Mouse (Mus musculus) gastrocnemius, adult 2 months (tissue): ENCODE measurements around the gene 4933402N03Rik. TPM values are rescaled to one million over a fixed set of nuclear protein-coding genes. Genes with fewer than 3 reads are reported as not detected.

Experiments
- DNase-seq: peaks from one replicate; pipeline ENCODE4 v3.0.0; 2022
- H3K27ac ChIP-seq: fragments of 200-600 bp; 2 replicates; pipeline ENCODE4 v1.8.1; 2022; ENCODE audit warnings: mild to moderate bottlenecking
- H3K4me3 ChIP-seq: fragments of 200-600 bp; 2 replicates; pipeline ENCODE4 v1.8.1; 2022; ENCODE audit warnings: mild to moderate bottlenecking, moderate library complexity
- CTCF ChIP-seq: fragments of 200-600 bp; IDR thresholded peaks from 2 replicates; pipeline ENCODE4 v1.8.1; 2022; ENCODE audit warnings: antibody characterized with exemption, mild to moderate bottlenecking, moderate library complexity
- intact Hi-C: fragments of 180-260 bp; cut with DNase I; formaldehyde crosslinking; loops from one replicate; pipeline ENCODE4 v1.15.1; 2025
- long read RNA-seq, 2 experiments: library from polyadenylated mRNA; stranded (forward); transcript quantifications; one replicate each; pipeline ENCODE4 v2.0.0; 2021
- total RNA-seq, 2 experiments: library from RNA; stranded (reverse); gene quantifications; 2 replicates each; pipeline ENCODE4 v1.2.3; 2021

4933402N03Rik gene
- total RNA-seq = not detected
- long read RNA-seq, experiment 1 = 0 reads
- long read RNA-seq, experiment 2 = 0 reads

DNA sequence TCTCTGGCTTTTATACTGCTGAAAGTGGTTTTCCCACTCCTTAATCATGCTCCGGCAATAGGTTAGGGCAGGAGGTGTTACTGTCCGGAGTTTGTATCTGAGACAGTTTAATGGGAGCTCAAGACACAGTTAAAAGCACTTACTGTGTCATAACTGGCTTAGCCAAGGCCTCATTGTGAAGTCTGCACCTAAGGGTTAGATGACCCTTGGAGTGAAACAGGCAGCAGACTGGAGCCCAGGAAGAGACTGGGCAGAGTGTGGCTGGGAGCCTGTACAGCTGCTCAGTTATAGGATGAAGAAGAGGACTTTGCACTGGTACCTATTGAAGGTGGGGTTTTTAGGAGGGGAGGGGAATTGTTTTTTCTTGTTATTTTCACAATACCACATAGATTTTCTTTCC, at the start of gene 4933402N03Rik:
Gene 4933402N03Rik, minus strand, starts transcription at position 101 of the 400 bp plus-strand sequence.
- Histone ChIP-seq H3K27ac (no peak within 1 kb of the TSS), H3K4me3 (no peak within 1 kb of the TSS)
- intact Hi-C loops = no loop called here
- no peak for DNase-seq
- TF ChIP-seq CTCF = no peak

DNA sequence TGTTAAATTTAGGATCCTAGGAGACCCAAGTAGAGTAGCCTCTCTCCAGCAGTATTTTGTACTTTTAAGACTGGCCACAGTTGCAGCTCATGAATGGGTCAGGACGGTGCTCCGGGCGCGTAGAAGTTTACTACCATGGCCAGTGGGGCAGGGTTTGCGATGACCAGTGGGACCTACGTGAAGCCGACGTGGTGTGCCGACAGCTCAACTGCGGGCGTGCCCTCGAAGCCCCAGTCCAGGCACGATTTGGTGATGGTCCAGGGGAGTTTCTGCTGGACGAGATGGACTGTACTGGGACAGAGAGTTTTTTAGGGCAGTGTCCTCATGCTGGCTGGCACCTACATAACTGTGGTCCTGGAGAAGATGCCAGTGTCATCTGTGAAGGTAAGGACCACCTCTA, 41.9 kb upstream of the 4933402N03Rik start:
- Histone ChIP-seq H3K4me3 (no peak overlapping the region), H3K27ac (no peak overlapping the region)
- intact Hi-C loops = no loop called here
- no peak for TF ChIP-seq CTCF
- no peak for DNase-seq

DNA sequence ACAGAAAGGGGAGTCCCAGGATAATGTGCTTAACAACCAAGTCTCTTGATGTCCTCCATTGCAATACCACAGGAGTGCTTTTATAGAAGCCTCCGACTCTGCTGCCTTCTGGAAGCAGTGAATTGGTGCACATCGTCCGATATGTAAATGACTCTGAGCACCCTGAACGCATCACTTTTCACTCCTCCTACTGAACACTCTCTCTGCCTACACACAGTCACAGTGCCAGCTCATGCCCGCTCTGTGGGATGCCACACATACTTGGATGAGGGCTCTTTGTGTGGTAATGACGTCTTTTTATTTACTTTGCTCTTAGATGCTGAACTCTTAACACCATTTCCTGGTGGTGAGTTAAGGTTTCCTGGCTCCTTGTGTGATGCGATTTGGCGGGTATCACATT, 40.9 kb upstream of the 4933402N03Rik start:
- no peak overlapping the region for H3K4me3 ChIP-seq
- DNase-seq = no peak
- H3K27ac ChIP-seq = no peak overlapping the region
- intact Hi-C loops = no loop called here
- no peak for TF ChIP-seq CTCF

DNA sequence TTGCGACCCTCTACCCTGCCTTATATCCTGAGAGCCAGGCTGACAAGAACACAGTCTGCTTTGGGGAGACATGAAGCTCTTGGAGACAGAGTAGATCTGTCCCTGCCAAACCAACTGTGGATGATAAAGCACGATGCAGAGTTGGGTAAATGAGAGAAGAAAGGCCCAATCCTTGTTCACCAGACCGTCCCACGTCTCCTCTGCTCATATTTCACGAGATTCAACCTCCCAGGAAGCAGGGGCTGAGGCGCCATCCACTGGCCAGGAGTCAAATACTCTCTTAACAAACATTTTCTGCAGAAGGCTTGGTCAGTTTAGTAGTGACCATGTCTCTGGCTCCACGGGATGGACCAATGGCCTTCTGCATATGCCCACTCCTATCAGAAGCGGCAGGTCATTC, 38.2 kb upstream of the 4933402N03Rik start:
- intact Hi-C loops = no loop called here

DNA sequence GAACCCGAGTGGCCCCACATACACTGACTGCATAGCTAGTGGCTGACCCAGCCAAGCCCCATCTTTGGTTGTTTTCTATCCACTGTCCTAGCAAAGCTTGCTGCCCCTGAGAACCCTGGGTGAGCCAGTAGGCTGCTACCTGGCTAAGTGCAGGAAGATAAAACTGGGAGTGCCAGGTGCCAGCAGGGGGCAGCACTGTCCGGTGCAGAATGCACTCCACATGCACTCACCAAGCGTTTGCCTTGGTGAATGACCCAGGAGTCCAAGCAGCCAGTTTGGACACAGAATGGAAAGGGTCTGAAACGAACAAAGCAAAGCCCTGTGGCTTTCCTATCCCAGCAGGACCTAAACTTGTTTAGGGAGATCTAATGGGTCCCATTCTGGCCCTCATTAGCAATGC, 36.6 kb upstream of the 4933402N03Rik start:
- peak; percentile 41; the same call in 1 of the 2 replicates for TF ChIP-seq CTCF
- Histone ChIP-seq H3K27ac (no peak overlapping the region), H3K4me3 (no peak overlapping the region)
- intact Hi-C loops = no loop called here
- no peak for DNase-seq

More for the DNA sequence above, 38.2 kb upstream of the 4933402N03Rik start:
- TF ChIP-seq CTCF = no peak
- no peak overlapping the region for H3K4me3 ChIP-seq
- no peak overlapping the region for H3K27ac ChIP-seq
- no peak for DNase-seq

DNA sequence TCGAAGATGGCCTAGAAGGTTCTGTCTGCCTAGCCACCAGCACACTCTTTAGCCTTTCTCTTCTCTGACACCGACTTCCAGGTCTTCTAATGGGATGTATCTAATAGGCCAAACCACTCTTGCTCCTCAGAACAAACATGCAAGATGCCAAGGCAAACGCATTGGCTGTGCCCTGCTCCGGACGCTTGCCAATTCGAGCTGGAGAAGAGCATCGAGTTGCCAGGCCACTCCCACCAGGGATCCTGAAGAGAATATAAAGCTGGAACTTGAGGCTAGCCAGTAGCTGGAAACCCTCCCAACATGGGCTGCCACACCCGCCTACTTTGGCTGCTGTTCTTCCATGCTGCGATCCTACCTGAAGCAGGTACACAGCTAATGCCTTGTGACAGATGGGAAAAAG, 28.0 kb upstream of the 4933402N03Rik start, which contains the start of gene 5430419D17Rik:
Gene 5430419D17Rik, plus strand, starts transcription at position 282 of the 400 bp plus-strand sequence.
- Histone ChIP-seq H3K27ac (no peak within 1 kb of the TSS), H3K4me3 (no peak within 1 kb of the TSS)
- no peak for DNase-seq
- intact Hi-C loops = no loop called here
- no peak for TF ChIP-seq CTCF

DNA sequence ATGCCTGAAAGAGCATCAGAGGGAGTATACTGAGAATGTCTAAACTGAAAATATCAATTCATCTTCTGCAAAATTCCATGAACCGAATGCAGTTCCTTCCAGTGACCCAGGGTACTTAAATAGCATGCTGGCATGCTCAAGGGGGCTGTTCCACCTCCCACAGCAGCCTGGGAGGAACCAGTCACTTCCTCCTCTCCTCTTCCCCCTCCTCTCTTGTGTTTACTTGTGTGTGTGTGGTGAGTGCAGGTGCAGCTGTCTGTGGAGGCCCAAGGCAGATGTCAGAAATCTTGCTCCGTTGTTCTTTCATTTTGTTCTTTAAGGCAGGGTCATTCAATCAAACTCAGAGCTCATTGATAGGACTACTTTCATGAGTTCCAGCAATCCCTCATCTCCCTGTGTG, 23.0 kb upstream of the 4933402N03Rik start:
- DNase-seq = no peak
- intact Hi-C loops = no loop called here
- TF ChIP-seq CTCF = no peak
- Histone ChIP-seq H3K27ac (no peak overlapping the region), H3K4me3 (no peak overlapping the region)

DNA sequence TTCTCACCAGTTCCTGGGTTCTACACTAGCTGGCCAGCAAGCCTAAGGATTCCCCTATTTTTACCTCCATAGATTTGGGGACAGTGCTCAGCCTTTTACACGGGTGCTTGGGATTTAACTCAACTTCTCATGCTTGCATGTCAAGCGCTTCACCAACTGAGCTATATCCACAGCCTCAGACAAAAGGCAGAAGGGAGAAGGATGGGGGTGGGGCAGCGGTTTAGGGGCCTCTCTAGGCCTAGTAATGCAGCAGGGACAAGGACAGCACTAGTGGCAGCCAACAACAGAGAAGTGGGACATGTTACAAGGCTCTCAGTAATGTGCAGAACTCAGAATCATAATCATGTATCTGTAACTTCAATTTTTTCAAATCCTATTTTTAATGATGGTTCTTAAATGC, 21.7 kb upstream of the 4933402N03Rik start:
- no peak for TF ChIP-seq CTCF
- DNase-seq = no peak
- Histone ChIP-seq H3K4me3 (no peak overlapping the region), H3K27ac (no peak overlapping the region)
- intact Hi-C loops = no loop called here

DNA sequence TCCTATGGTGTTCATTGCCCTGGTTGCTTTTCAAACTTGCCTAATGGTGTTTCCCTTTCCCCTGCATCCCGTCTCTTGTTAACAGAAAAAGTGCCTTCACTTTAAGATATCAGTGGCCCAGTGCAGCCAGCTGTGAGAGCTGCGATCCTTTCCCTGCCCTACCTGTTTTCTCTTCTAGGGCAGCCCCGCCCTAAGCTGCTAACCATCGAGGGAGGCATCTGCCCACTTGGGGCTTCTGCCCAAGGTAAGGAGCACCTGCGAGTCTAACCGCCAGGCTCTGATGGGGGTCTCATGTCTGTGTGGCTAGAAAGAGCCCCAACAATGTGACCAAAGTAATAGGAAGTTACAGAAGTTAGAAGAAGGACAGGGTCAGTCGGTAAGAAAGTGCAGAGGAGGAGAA, 16.1 kb upstream of the 4933402N03Rik start:
- H3K27ac ChIP-seq = no peak overlapping the region
- no peak for DNase-seq
- H3K4me3 ChIP-seq = no peak overlapping the region
- TF ChIP-seq CTCF = no peak
- intact Hi-C loops = no loop called here

DNA sequence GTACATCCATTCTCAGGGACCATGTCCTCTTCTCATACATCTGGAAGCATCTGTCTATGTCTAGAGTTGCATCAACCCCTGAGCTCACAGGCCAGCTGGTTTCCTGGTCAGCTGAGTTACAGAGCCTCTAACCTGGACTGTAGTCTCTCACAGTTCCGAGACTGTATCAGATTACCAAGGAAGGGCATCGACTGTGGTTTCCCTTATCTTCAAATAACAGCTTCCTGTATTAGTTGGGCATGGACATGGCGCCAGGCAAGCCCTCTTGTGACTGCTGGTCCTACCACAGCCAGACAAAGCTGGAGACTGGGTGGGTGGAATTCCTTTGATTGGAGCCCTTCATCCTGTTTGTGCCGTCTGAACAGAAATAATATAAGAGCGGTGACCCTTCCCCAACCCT, 6.9 kb upstream of the 4933402N03Rik start:
- no peak for DNase-seq
- Histone ChIP-seq H3K27ac (no peak overlapping the region), H3K4me3 (no peak overlapping the region)
- intact Hi-C loops = no loop called here
- no peak for TF ChIP-seq CTCF

DNA sequence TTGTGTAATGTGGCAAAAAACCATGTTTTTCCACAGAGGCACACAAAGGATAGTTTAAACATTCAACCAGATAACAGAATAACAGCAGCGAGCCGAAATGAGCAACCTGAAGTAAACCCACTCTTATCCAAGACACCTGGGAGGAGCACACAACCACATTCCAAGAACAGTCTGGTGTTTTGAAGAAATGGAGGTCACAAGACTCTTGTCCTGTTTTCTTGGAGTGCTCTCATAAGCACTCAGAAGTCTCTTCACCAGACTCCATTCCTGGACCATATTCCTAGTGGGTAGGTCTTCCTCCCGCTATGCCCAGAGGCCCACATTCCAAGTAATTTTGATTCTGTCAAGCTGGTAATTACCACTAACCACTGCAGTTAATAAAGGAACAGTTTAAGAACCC, 4.1 kb upstream of the 4933402N03Rik start:
- DNase-seq = no peak
- no peak for TF ChIP-seq CTCF
- intact Hi-C loops = no loop called here
- Histone ChIP-seq H3K27ac (no peak overlapping the region), H3K4me3 (no peak overlapping the region)

DNA sequence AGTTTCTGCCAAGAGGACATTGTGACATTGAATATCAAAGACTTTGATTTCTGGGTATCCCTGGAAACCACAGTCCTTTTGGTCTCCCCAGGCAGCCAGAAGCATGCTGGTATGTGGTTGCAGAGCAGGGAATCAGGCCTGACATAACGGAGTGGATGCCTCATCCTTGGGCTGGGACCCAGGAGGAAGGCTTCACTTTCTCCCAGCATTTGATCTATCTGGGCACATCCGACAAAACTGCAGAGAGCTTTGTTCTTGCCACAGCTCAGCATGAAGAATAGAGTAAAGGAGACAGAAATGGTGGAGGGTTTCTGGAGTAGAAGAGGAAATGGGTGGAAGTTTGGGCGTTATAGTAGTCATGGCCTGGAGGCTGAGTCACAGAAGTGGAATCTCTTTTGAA, 12.9 kb downstream of the 4933402N03Rik start:
- no peak for TF ChIP-seq CTCF
- Histone ChIP-seq H3K4me3 (no peak overlapping the region), H3K27ac (no peak overlapping the region)
- DNase-seq = no peak
- intact Hi-C loops = no loop called here

DNA sequence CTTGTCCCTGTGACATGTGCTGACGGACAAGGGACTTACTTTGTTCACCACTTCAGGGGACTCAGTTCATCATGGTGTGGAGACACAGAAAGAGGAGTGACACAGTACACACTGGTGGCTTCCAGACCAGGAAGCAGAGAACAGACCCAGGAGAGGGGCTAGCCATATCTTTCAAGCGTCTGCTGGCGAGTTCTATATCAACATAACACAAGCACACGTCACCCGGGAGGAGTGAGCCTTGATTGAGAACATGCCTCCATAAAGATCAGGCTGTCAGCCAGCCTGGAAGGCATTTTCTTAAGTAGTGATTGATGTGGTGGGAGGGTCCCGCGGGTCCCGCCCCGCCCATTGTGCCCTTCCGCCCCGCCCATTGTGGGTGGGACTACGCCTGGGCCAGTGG, 16.1 kb downstream of the 4933402N03Rik start:
- no peak for TF ChIP-seq CTCF
- intact Hi-C loops = no loop called here
- H3K4me3 ChIP-seq = no peak overlapping the region
- H3K27ac ChIP-seq = no peak overlapping the region
- no peak for DNase-seq

DNA sequence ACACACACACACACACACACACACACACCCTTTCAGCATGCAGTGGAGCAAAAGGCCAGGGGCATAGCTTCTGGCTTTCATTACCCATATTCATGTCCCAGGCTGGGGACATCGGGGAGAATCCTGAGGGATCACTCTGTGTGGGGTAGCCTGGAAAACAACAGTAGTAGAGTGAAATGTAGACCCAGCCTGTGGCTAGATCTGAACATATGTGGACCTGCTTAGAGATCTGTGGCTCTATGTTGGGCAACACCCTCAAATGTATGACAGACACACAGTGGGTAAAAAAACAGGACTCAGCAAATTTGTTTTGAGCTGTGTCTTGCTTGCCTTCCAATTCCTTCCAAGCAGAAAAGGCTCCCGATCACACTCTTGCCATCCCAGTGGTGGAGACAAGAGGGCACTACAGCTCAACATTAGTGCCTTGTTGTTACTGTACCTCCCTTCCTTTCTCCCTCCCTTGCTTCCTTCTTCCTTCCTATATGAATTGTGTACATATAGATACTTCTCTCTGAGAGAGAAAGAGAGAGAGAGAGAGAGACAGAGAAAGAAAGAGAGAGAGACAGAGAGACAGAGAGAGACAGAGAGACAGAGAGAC, 23.8 kb downstream of the 4933402N03Rik start:
- Histone ChIP-seq H3K4me3 (no peak overlapping the region), H3K27ac (no peak overlapping the region)
- no peak for DNase-seq
- no peak for TF ChIP-seq CTCF
- intact Hi-C loops = no loop called here

DNA sequence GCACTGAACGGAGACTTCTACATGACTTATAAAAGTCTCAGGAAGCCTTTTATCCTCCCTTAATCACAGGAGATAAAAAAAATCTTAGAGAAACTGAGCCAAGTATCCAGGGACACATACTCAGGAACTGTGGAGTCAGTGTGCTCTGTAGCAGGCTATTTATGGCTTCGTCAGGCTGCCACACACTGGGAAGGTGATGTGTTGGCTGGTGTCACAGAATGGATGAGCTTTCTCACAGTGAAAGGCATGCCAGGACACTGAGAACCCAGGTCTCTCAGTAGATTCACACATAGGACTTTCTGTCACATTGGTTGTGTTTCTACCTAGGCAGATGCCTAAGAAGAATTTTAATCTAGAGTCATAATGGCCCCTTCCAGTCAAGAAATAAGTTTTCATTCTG, 31.7 kb downstream of the 4933402N03Rik start:
- intact Hi-C loops = loop anchor here (5.0 kb wide), 1 partner anchor 768 kb away; no protein-coding TSS in a partner anchor
- DNase-seq = no peak
- Histone ChIP-seq H3K4me3 (no peak overlapping the region), H3K27ac (no peak overlapping the region)
- no peak for TF ChIP-seq CTCF
